Mouse (Mus musculus): ENCODE measurements around the gene 6030408B16Rik. TPM values are rescaled to one million over a fixed set of nuclear protein-coding genes. Genes with fewer than 3 reads are reported as not detected.

The 6030408B16Rik gene
- polyA plus RNA-seq, 1 experiment from 2014 or later, result 4.1 TPM

- peaks cover 27% of the 10 kb centered on the region for H3K4me1 ChIP-seq (replicated peaks)
- peaks cover 29% of the 10 kb centered on the region for H3K36me3 ChIP-seq
- H3K4me3 ChIP-seq (replicated peaks), result no peak overlapping the region
- WGBS, result 82% methylated on average over 3 of the region's 3 CpGs
- no peak overlapping the region for H3K4me2 ChIP-seq (replicated peaks)
- H3K9ac ChIP-seq, result no peak overlapping the region
- no peaks in the 10 kb centered on the region for H3K9me3 ChIP-seq
- ATAC-seq, result no peak
- H3K27me3 ChIP-seq (replicated peaks), result no peaks in the 10 kb centered on the region
- H3K27ac ChIP-seq, result no peak overlapping the region
Observed at GRCm38 (mm10) chr15:101292012-101292411, 1.0 kb upstream of the 6030408B16Rik start.

GRCm38 (mm10) chr15:101294028-101294894 lies 1.2 kb downstream of the 6030408B16Rik start:
- WGBS, result 41% methylated on average over 16 of the region's 16 CpGs

GRCm38 (mm10) chr15:101295106-101295505 lies 2.1 kb downstream of the 6030408B16Rik start:
- Histone ChIP-seq H3K27ac (peak overlapping the region; percentile 71), H3K4me2 (replicated peaks) (peak overlapping the region; percentile 47; the same call in 1 of the 2 replicates), H3K27me3 (replicated peaks) (no peaks in the 10 kb centered on the region), H3K4me3 (replicated peaks) (no peak overlapping the region), H3K4me1 (replicated peaks) (peaks cover 33% of the 10 kb centered on the region), H3K36me3 (peaks cover 15% of the 10 kb centered on the region), H3K9ac (no peak overlapping the region), H3K9me3 (no peaks in the 10 kb centered on the region)
- WGBS, result 61% methylated on average over 7 of the region's 7 CpGs
- ATAC-seq, result no peak

More at GRCm38 (mm10) chr15:101294028-101294894, 1.2 kb downstream of the 6030408B16Rik start:
- Histone ChIP-seq H3K36me3 (peaks cover 21% of the 10 kb centered on the region), H3K9ac (peak overlapping the region; percentile 26; the same call in 1 of the 2 replicates), H3K27ac (peak overlapping the region; percentile 71), H3K9me3 (no peaks in the 10 kb centered on the region), H3K4me2 (replicated peaks) (peak overlapping the region; percentile 47), H3K4me3 (replicated peaks) (peak overlapping the region; percentile 11; the same call in 1 of the 2 replicates), H3K4me1 (replicated peaks) (peaks cover 31% of the 10 kb centered on the region), H3K27me3 (replicated peaks) (no peaks in the 10 kb centered on the region)
- ATAC-seq, result peak; percentile 61

DNA sequence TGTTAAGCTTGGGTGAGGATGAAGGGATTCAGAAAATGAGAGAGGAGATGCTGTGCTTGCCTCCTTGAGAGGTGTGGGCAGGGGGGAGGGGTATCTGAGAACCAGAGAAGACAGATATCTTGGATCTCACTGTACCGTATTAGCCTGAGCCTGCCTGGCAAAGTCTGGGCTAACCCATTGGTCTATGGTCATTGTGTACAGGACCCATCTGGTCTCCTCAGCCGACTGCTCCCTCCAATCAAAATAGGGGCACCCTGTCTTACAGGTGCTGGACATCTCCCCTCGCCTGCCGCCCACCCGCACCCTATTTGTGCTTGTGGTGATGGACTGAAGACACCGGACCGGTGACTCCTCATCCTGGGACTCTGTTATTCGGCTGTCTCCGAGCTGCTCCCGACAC lies 2.6 kb downstream of the 6030408B16Rik start:
- Histone ChIP-seq H3K4me3 (replicated peaks) (no peak overlapping the region), H3K36me3 (peaks cover 10% of the 10 kb centered on the region), H3K4me2 (replicated peaks) (no peak overlapping the region), H3K9me3 (no peaks in the 10 kb centered on the region), H3K27me3 (replicated peaks) (no peaks in the 10 kb centered on the region), H3K27ac (peak overlapping the region; percentile 71), H3K4me1 (replicated peaks) (peaks cover 33% of the 10 kb centered on the region), H3K9ac (no peak overlapping the region)
- 93% methylated on average over 10 of the region's 10 CpGs for WGBS
- no peak for ATAC-seq

DNA sequence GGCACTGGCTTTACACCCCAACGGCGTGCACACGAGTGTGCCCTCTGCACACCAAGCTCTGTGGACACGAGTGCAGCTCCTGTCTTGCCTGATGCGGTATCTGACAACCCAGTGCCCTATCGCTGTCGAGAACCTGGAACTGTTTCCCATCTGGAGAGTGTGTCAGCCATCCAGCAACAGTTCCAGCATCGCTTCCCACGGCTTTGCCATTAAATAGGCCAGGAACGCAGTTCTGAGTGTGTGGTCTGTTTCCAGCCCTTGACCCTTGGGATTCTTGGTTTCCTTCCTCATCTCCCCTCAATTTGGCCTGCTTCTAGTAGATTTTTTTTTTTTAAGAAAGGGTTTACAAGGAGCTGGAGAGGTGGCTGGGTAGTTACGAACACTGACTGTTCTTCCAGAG lies 3.1 kb downstream of the 6030408B16Rik start:
- ATAC-seq, result no peak
- Histone ChIP-seq H3K36me3 (peaks cover 6% of the 10 kb centered on the region; the same call in 1 of the 2 replicates), H3K4me2 (replicated peaks) (no peak overlapping the region), H3K27ac (no peak overlapping the region), H3K4me3 (replicated peaks) (no peak overlapping the region), H3K4me1 (replicated peaks) (peaks cover 33% of the 10 kb centered on the region), H3K27me3 (replicated peaks) (no peaks in the 10 kb centered on the region), H3K9ac (no peak overlapping the region), H3K9me3 (no peaks in the 10 kb centered on the region)
- 77% methylated on average over 11 of the region's 11 CpGs for WGBS

DNA sequence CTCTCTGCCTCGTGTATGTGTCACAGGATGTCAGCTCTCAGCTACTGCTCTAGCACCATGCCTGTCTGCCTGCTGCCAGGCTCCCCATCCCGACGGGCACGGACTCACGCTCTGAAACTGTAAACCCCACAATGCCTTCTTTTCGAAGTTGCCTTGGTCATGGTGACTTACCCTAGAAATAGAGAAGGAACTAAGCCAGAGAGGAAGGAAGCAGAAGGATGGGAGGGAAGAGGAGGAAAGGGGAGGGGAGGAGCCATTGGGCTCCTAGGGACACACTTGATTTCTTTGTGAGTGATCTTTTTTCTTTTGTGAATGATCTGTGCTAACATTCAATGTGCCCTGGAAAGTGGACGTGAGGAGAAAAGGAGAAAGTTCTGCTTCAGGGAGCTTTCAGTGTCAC lies 5.0 kb downstream of the 6030408B16Rik start:
- Histone ChIP-seq H3K27ac (no peak overlapping the region), H3K9ac (no peak overlapping the region), H3K9me3 (no peaks in the 10 kb centered on the region), H3K27me3 (replicated peaks) (no peaks in the 10 kb centered on the region), H3K4me3 (replicated peaks) (no peak overlapping the region), H3K4me2 (replicated peaks) (no peak overlapping the region), H3K4me1 (replicated peaks) (peaks cover 29% of the 10 kb centered on the region), H3K36me3 (no peaks in the 10 kb centered on the region)
- WGBS, result 55% methylated on average over 7 of the region's 7 CpGs
- no peak for ATAC-seq

DNA sequence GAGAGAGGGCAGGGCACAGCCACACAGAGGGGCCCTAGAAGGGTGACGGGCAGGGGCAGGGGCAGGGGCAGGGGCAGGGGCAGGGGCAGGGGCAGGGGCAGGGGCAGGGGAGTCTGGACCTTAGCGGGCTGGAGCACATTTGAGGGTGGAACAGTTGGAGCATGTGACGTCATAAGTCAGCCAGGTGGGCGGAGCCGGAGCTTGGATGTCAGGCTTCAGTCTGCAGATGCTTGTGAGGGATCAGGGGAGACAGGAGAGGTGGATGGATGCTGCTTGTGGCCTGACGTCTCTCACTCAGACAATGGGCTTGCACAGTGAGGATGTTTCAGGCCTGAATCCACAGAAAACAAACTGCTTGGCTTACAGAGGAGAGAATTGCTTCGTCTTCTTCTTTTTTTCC lies 5.5 kb downstream of the 6030408B16Rik start:
- 25% methylated on average over 7 of the region's 7 CpGs for WGBS
- no peak overlapping the region for H3K4me3 ChIP-seq (replicated peaks)
- no peaks in the 10 kb centered on the region for H3K9me3 ChIP-seq
- no peaks in the 10 kb centered on the region for H3K36me3 ChIP-seq
- no peak overlapping the region for H3K9ac ChIP-seq
- H3K27ac ChIP-seq, result no peak overlapping the region
- ATAC-seq, result no peak
- no peaks in the 10 kb centered on the region for H3K27me3 ChIP-seq (replicated peaks)
- H3K4me1 ChIP-seq (replicated peaks), result peaks cover 24% of the 10 kb centered on the region
- no peak overlapping the region for H3K4me2 ChIP-seq (replicated peaks)

GRCm38 (mm10) chr15:101299480-101299960 lies 6.5 kb downstream of the 6030408B16Rik start:
- no peak overlapping the region for H3K4me3 ChIP-seq (replicated peaks)
- peak; percentile 22; the same call in 1 of the 2 replicates for ATAC-seq
- no peak overlapping the region for H3K4me2 ChIP-seq (replicated peaks)
- H3K27me3 ChIP-seq (replicated peaks), result no peaks in the 10 kb centered on the region
- H3K36me3 ChIP-seq, result no peaks in the 10 kb centered on the region
- WGBS, result 67% methylated on average over 14 of the region's 14 CpGs
- H3K4me1 ChIP-seq (replicated peaks), result peaks cover 15% of the 10 kb centered on the region
- no peaks in the 10 kb centered on the region for H3K9me3 ChIP-seq
- no peak overlapping the region for H3K9ac ChIP-seq
- peak overlapping the region; percentile 34; the same call in 1 of the 2 replicates for H3K27ac ChIP-seq

DNA sequence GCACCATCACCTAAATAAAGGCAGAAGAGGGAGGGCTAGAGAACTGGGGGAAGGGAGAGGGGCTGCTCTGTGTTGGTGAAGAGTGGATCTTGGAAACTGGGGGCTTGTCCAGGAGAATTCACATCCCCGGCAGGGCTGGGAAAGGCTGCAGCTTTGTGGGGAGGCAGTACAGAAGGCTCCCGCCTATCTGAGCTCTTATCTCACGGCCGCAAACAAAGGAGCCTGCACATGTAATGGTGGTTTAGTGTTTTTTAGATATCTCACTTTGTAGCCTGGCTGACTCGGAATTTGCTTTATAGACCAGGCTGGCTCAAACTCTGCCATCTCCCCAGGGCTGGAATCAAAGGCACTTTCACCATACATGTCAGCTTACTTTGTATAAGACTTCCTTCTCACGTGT lies 7.1 kb downstream of the 6030408B16Rik start:
- Histone ChIP-seq H3K9ac (no peak overlapping the region), H3K27ac (no peak overlapping the region), H3K36me3 (no peaks in the 10 kb centered on the region), H3K4me1 (replicated peaks) (peaks cover 9% of the 10 kb centered on the region), H3K4me3 (replicated peaks) (no peak overlapping the region), H3K4me2 (replicated peaks) (no peak overlapping the region), H3K9me3 (no peaks in the 10 kb centered on the region), H3K27me3 (replicated peaks) (no peaks in the 10 kb centered on the region)
- ATAC-seq, result peak; percentile 52
- 50% methylated on average over 6 of the region's 6 CpGs for WGBS

DNA sequence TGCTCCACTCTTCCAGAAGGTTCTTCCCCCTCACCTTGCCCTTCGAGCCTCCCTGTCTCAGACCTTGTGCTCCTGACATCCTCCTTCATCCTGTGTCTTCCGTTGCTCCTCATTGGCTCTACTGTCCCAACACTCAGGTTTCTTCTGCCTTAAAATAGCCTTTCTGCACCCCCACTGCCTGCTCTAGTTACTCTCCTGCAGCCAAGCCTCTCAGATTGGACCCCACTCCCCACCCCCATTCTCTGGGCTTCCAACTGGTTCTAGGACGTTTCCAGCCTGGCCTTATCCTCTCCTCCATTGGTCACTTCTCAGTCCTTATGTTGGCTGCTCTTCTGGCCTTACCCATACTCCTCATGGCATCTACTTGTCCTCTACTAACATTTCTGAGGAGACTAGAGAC lies 9.2 kb downstream of the 6030408B16Rik start:
- no peak overlapping the region for H3K4me2 ChIP-seq (replicated peaks)
- H3K27me3 ChIP-seq (replicated peaks), result no peaks in the 10 kb centered on the region
- H3K4me1 ChIP-seq (replicated peaks), result peaks cover 6% of the 10 kb centered on the region
- no peak overlapping the region for H3K4me3 ChIP-seq (replicated peaks)
- 77% methylated on average over 3 of the region's 3 CpGs for WGBS
- H3K9me3 ChIP-seq, result no peaks in the 10 kb centered on the region
- ATAC-seq, result no peak
- H3K9ac ChIP-seq, result no peak overlapping the region
- H3K27ac ChIP-seq, result no peak overlapping the region
- no peaks in the 10 kb centered on the region for H3K36me3 ChIP-seq

GRCm38 (mm10) chr15:101303830-101304229 lies 10.8 kb downstream of the 6030408B16Rik start:
- Histone ChIP-seq H3K4me2 (replicated peaks) (no peak overlapping the region), H3K36me3 (no peaks in the 10 kb centered on the region), H3K4me1 (replicated peaks) (peaks cover 9% of the 10 kb centered on the region), H3K27me3 (replicated peaks) (no peaks in the 10 kb centered on the region), H3K27ac (no peak overlapping the region), H3K4me3 (replicated peaks) (no peak overlapping the region), H3K9me3 (no peaks in the 10 kb centered on the region), H3K9ac (no peak overlapping the region)
- 80% methylated on average over 4 of the region's 4 CpGs for WGBS
- ATAC-seq, result no peak

DNA sequence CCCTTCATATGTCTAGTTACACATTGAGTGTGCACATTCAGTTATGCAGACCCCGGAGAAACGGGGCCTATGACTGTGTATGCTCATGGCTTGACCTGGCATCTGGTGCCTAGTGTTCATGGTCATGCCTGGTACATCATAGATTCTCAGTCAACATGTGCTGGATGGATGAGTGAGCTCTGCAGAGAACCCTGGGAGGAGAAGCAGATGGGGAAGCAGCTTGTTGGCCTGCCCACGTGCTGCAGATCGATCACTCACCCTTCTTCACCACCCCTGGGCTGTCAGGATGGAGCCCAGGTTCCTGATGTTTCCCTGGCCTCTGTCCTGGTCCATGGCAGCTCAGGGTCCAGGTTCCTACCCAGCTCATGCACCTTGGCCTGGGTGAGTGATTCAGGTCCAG lies 13.4 kb downstream of the 6030408B16Rik start:
- Histone ChIP-seq H3K4me3 (replicated peaks) (no peak overlapping the region), H3K27me3 (replicated peaks) (no peaks in the 10 kb centered on the region), H3K4me2 (replicated peaks) (no peak overlapping the region), H3K9me3 (no peaks in the 10 kb centered on the region), H3K9ac (no peak overlapping the region), H3K36me3 (no peaks in the 10 kb centered on the region), H3K27ac (no peak overlapping the region), H3K4me1 (replicated peaks) (peaks cover 14% of the 10 kb centered on the region)
- WGBS, result 86% methylated on average over 4 of the region's 4 CpGs
- no peak for ATAC-seq
